Mouse (Mus musculus) kidney, adult 2 months (tissue): ENCODE measurements around the gene Tmed2.

Experiments used
- CTCF ChIP-seq: fragments of 200-500 bp; conservative IDR thresholded peaks from 2 replicates; pipeline ENCODE4 v1.5.1; 2011; ENCODE audit warnings: low read depth, mild to moderate bottlenecking, control low read depth, low read length, moderate library complexity, mixed read lengths; ENCODE audit not compliant: insufficient read depth, insufficient read length
- POLR2A ChIP-seq: fragments of 200-500 bp; IDR thresholded peaks from one replicate; pipeline ENCODE4 v1.6.1; 2011; ENCODE audit warnings: low read depth, low read length, control low read depth

GRCm38 (mm10) chr5:124536776-124537175 is 3.7 kb upstream of the Tmed2 start:
- TF ChIP-seq CTCF, result no peak
- TF ChIP-seq POLR2A, result no peak
